Mouse (Mus musculus) MEL (cell line): Measurements from ENCODE around the gene Polr2e.
"Not testable (repeated sequence)": the region's sequence is repeated elsewhere in the genome, so short reads cannot be mapped to it uniquely, and the experiment has no call there.

Experiments
- CHD2 ChIP-seq: IDR thresholded peaks from 2 replicates; pipeline ENCODE4 v1.6.1; 2011; ENCODE audit warnings: low read length, improper control_type of control experiment
- CTCF ChIP-seq, 3 experiments: IDR thresholded peaks in 2 of 3; conservative IDR thresholded peaks in 1 of 3; 2 replicates each; pipeline ENCODE4 v1.5.1; 2011 to 2012; ENCODE audit warnings: low read length in 3 of 3, low read depth in 2 of 3, mild to moderate bottlenecking in 2 of 3, improper control_type of control experiment in 1 of 3, inconsistent platforms in 1 of 3, mixed read lengths in 1 of 3, moderate library complexity in 1 of 3; ENCODE audit not compliant: control insufficient read depth in 1 of 3, insufficient read depth in 1 of 3, poor library complexity in 1 of 3, severe bottlenecking in 1 of 3
- E2F4 ChIP-seq: IDR thresholded peaks from 2 replicates; pipeline ENCODE4 v1.6.1; 2011; ENCODE audit warnings: low read depth, low read length, improper control_type of control experiment, borderline replicate concordance
- EP300 ChIP-seq, 2 experiments: IDR thresholded peaks; 2 replicates each; pipeline ENCODE4 v1.6.1; 2011; ENCODE audit warnings: improper control_type of control experiment in 2 of 2, low read length in 2 of 2, low read depth in 1 of 2, mild to moderate bottlenecking in 1 of 2
- GATA1 ChIP-seq: IDR thresholded peaks from 2 replicates; pipeline ENCODE4 v1.6.1; 2011; ENCODE audit warnings: low read depth, low read length, improper control_type of control experiment
- MAX ChIP-seq: IDR thresholded peaks from 2 replicates; pipeline ENCODE4 v1.6.1; 2011; ENCODE audit warnings: low read length, improper control_type of control experiment
- MAZ ChIP-seq: IDR thresholded peaks from 2 replicates; pipeline ENCODE4 v1.6.1; 2012; ENCODE audit warnings: low read depth, mild to moderate bottlenecking, inconsistent platforms, low read length, improper control_type of control experiment
- MYB ChIP-seq: IDR thresholded peaks from 2 replicates; pipeline ENCODE4 v1.6.1; 2011; ENCODE audit warnings: mild to moderate bottlenecking, low read depth, low read length, improper control_type of control experiment
- MYC ChIP-seq: IDR thresholded peaks from 2 replicates; pipeline ENCODE4 v1.6.1; 2011; ENCODE audit warnings: low read depth, mild to moderate bottlenecking, low read length, improper control_type of control experiment, moderate library complexity
- POLR2A ChIP-seq, 2 experiments: IDR thresholded peaks; 2 replicates each; pipeline ENCODE4 v1.6.1; 2011 to 2012; ENCODE audit warnings: low read length in 2 of 2, mild to moderate bottlenecking in 2 of 2, control low read depth in 1 of 2, improper control_type of control experiment in 1 of 2, low read depth in 1 of 2, moderate library complexity in 1 of 2; ENCODE audit not compliant: control insufficient read depth in 1 of 2, insufficient read depth in 1 of 2, poor library complexity in 1 of 2
- RAD21 ChIP-seq: IDR thresholded peaks from 2 replicates; pipeline ENCODE4 v1.6.1; 2011; ENCODE audit warnings: mild to moderate bottlenecking, low read depth, low read length, improper control_type of control experiment

- not testable (repeated sequence) for TF ChIP-seq CTCF (IDR thresholded peaks at IDR 0.05 in 2 of 3, conservative IDR thresholded peaks at IDR 0.05 in 1 of 3; ENCODE audit: control insufficient read depth in 1 of 3, insufficient read depth in 1 of 3, low read depth in 2 of 3, low read length in 3 of 3, poor library complexity in 1 of 3, severe bottlenecking in 1 of 3); EP300 (IDR thresholded peaks at IDR 0.05; ENCODE audit: low read depth in 1 of 2, low read length in 2 of 2); MAZ; E2F4; MAX; GATA1; MYC; CHD2; MYB; POLR2A (IDR thresholded peaks at IDR 0.05; ENCODE audit: control insufficient read depth in 1 of 2, insufficient read depth in 1 of 2, low read depth in 1 of 2, low read length in 2 of 2, poor library complexity in 1 of 2); RAD21
Measured at GRCm38 (mm10) chr10:80054911-80055310, 15.3 kb upstream of the Polr2e start.
